Mouse (Mus musculus) bone marrow macrophage, adult 2 months (primary cell): Measurements from ENCODE around the gene Xlr3a.
"Not testable (repeated sequence)": the region's sequence is repeated elsewhere in the genome, so short reads cannot be mapped to it uniquely, and the experiment has no call there.

Source experiments
- CTCF ChIP-seq: IDR thresholded peaks from 2 replicates; pipeline ENCODE4 v1.5.1; 2012; ENCODE audit warnings: low read depth, mild to moderate bottlenecking, low read length, moderate library complexity
- POLR2A ChIP-seq: IDR thresholded peaks from 2 replicates; pipeline ENCODE4 v1.6.1; 2012; ENCODE audit warnings: mild to moderate bottlenecking, low read depth, low read length, borderline replicate concordance

DNA sequence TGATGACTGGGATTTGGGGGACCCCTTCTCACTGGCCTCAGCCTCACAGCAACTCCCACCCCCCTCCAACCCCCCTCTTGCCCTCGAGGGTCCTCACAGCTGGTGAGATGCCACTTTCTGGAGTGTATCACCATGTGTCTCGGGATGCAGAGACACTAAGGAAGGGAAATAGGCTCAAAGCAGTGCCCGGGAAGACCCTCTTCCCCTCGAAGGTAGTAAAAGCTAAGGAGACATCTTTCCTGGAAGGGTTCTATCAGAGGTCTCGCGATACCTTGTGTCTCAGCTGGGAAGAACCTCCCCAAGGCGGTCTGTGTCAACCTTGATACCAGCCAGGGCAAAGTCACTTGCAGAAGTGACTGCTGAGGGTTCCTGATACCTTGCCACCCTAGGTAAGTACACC lies 19.9 kb upstream of the Xlr3a start, which contains the start of gene Gm14685:
- TF ChIP-seq CTCF, POLR2A: not testable (repeated sequence)
